Mouse (Mus musculus) skeletal muscle tissue, adult 2 months (tissue): ENCODE measurements around the gene Mchr1.

Experiments used
- DNase-seq: peaks from one replicate; pipeline ENCODE4 v3.0.0-alpha.2; 2012; ENCODE audit warnings: low read depth, low spot score

Mchr1 gene

DNA sequence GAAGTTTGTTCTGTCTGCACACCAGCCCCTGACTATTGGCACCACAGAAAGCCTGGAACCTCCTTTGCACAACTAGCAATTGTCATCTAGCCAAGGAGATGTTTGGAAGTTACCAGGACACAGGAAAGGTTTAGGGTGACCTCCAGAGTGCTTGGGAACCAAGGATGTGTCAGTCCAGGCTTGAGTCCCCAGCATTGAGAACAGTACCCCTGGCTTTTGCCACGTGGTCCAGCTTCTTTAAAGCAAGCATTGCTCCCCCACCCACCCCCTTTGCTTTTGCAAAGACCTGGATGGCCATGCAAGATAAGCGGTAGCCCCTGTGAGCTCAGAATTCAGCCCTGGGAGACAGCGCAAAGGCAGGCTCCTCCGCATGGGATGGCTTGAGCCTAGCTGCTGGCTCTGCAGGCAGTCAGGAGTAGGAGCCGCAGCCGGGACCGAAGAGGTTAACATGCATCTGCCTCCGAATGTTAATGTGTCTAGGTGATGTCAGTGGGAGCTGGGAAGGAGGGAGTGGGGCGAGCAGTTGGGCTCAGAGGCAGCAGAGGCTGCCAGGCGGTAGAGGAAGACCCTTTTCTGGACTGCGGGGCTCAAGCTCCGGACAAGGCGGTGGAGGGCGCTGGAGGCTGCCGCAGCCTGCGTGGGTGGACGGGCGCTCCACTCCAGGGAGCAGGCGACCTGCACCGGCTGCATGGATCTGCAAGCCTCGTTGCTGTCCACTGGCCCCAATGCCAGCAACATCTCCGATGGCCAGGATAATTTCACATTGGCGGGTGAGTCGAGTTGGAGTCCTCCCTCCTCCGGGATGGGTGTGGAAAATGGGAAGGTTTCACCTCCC is at the start of gene Mchr1:
Mchr1 (plus strand) TSS at position 414 of the 835 bp plus-strand sequence.
- no peak for DNase-seq

DNA sequence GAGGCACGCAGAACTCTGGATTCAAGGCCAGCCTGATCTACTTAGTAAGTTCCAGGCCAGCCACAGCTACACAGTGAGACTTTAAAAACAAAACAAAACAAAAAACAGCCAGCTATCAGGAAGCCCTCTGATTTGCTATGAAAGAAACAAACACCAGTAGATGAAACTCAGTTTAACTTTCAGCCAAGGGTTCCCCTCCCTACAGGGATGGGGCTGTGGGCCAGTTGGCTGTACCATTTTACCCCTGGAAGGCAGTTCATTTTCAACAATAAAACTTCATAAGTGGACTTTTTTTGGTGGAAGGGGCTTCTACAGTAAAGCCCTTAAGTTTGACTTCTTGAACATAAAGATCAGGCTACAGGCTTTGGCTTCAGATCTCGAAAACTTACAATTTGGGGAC is 46.2 kb upstream of the Mchr1 start:
- DNase-seq = no peak

DNA sequence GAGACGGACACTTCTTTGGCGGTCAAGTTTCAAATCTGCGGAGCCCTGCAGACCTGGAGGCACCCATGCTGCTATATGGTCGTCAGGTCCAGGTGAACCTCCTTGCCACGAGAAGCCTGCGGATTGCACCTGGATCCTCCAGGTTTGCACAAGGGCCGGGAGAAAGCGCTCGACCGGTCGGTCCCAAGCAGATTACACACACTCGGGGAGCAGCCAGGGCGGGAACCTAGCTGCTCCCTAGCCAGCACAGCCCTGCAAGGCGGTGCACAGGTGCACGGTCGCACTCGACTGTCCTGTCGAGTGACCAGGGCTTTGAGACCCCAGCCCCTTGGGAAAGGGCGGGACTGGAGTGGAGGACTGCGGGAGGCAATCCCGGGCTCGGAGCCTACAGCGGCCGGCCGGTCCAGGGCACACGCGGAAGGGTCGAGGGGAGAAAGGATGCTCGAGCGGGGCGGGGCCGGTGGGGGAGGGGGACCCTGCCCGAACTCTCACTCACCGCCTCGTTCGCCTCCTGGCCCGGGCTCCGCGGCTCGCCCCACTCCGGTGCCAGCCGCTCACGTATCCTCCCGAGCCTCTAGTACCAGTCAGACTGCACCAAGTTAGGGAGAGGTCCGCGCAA is 45.2 kb upstream of the Mchr1 start:
- no peak for DNase-seq

DNA sequence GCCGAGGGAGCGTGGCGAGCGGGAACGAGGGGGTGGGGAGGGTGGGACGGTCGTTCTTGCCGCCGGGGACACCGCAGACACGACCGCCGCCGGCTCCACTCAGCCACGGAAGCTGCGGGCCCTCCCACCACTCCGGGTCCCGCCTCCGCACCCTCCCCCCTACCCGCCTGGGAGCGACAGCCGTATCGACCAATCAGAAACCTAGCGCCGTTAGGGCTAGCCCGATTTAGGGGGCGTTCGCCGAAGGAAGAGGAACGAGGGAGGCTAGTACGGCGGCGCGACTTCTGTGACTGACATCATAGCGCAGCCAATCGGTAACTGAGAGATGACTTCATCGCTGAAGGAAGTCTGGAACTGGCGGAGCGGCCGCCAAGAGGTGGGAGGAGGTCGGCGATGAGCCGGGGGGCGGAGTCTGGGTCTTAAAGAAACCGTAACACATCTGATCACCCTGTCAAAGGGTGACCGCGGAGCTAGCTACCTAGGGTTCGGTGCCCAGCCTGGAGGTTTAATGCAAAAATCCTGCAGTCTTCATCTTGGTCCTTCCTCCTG is 44.6 kb upstream of the Mchr1 start, which contains the start of gene Mrtfa:
Mrtfa (minus strand) TSS at position 128 of the 549 bp plus-strand sequence.
- DNase-seq = peak; percentile 100

DNA sequence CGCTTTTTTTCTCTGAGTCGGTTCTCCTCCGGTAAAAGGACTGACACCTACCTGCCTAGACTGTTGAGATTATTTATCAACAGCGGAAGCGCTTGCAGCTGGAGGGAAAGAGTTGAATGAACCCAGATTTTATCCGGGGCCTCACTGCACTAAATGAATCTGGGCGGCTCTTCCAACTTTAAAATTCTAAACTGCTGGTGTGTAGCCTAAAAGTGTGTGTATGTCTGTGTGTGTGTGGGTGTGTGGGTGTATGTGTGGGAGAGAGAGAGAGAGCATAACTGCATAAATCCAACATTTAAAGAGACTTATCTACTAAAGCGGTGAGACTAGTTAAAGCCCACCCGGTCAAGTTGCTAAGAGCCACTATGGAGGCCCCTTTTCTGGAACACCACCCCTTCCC is 44.0 kb upstream of the Mchr1 start:
- DNase-seq = no peak

DNA sequence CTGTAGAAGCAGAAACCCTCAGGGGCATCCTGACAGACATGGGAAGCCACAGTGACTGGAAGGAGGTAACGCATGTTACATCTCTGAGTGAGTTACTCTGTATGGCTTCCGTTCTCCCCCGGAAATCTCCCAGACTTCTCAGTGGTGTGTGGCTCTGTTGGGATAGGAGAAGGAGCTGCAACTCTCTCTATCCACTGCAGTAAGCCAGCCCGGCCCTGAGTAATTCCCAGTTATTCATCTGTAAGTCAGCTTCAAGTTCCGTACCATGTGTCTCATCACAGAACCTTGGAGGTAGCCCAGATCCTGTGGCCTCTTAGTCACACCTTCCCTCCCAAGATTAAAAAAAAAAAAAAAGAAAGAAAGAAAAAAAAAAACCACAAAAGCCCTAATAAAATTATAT is 43.0 kb upstream of the Mchr1 start:
- no peak for DNase-seq

DNA sequence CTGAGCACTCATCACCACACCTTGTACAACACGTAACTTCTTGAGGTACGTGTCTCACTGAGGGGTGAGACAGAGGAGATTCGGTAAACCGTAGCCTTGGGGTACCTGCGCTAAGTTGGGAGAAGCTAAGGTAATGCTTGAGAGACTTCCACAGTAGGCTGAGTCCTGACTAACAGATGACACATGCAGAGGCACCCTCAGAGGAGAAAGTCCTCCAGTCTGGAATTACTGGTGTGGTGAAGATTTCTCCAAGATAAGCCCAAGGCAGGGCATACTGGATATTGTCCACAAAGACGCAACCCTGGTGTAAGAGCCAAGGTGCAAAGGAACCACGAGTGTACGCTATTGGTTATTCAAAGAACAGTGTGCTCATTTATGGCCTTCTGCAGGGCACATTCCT is 42.4 kb upstream of the Mchr1 start:
- DNase-seq = no peak

DNA sequence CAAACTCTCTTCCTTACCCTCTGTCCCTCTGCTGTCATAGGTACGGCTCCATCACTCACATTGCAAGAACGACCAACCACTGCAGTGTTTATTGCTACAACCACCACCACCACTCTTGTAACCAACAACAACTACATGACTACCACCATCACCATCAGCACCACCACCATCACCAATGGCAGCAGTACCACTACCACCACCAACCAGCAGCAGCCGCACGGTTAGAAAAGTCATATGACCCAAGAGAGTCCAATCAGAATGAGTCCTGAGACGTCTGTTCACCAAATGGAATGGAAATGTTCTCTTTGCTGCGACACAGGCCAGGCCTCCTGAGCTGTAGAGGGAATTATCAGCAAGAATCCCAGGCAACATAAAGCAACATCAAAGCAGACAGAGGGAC is 40.5 kb upstream of the Mchr1 start:
- no peak for DNase-seq

DNA sequence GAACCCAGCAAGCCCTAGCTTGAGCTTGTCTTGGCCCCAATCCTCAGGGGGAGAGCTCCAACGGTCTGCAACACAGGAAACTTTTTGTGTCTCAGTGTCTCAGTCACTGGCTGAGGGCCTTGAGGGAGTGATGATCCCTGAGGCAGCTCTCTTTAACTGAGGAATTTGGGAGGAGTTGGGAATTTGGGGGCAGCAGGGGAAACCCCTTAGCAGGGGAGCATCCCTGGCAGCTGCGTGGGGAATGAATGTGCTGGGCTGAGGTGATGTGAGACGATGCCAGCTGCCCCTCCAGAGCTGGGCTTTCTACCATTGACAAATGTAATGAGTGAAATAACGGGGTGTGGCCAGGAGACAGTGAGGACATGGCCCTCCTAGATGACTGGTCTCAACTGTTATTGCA is 39.9 kb upstream of the Mchr1 start:
- DNase-seq = no peak

DNA sequence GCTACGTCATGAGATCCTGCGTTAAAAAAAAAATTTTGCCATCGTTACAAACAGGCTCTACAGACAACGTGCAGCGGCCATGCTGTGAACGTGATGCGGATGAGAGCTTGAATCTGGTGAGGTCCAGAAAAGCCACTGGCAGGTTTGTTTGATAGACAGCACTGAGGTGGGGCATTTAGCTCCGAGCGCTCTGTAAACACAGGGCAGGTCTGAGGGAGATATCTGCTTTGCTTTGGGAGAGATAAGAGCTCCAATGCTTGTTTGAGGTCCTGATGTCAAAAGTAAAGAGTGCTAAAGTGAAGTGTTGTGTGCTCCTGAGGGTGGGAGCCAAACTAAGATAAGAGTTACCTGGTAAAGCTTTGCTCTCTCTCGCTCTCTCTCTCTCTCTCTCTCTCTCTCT is 38.1 kb upstream of the Mchr1 start:
- no peak for DNase-seq

DNA sequence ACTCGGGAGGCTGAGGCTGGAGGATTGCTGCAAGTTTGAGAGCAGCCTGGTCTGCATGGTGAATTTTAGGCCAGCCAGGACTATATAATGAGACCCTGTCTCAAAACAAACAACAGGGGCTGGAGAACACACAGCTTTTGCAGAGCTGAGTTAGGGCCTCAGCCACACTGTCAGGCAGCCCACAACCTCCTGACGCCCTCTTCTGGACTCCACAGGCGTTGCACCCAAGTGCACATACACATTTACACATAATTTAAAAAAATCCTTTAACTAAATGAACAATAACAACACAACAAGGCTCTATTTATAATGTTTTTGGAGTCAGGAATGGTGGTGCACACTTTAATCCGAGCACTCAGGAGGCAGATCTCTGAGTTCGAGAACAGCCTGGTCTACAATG is 36.9 kb upstream of the Mchr1 start:
- no peak for DNase-seq

DNA sequence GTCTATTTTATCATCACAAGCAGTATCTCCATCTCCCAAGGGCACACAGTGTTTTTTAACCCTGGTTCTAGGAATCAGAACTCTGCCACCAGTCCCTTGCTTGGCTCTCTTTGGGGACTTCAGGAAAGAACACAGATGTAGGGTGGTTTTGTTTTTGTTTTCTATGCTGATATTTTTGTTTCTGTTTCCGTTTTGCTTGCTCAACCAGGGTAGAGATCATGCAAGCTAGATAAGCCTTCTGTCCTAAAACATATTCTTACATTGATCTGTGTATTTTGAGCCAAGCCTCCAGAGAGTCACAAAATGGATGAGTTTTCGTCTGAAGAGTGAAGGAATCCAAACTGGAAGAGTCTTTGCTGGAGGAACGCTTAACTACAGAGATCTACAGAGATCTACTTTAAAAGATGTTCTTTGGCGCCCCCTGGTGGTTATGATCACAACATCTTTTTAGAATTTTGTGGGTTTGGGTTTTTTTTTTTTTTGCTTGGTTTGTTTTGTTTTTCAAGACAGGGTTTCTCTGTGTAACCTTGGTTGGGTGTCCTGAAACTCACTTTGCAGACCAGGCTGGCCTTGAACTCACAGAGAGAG is 35.8 kb upstream of the Mchr1 start:
- DNase-seq = peak; percentile 69

DNA sequence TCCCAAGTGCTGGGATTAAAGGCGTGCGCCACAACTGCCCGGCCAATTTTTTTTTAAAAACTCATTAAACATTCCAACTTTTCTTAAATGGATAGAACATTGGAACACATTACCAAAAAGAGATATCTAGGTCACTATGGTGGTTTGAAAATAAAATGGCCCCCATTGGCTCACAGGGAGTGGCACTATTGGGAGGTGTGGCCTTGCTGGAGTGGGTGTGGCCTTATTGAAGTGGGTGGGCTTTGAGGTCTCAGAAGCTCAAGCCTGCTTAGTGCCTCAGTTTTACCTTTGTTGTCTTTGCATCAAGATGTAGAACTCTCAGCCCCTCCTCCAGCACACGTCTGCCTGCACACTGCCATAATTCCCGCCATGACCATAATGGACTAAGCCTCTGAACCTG is 32.8 kb upstream of the Mchr1 start:
- no peak for DNase-seq

DNA sequence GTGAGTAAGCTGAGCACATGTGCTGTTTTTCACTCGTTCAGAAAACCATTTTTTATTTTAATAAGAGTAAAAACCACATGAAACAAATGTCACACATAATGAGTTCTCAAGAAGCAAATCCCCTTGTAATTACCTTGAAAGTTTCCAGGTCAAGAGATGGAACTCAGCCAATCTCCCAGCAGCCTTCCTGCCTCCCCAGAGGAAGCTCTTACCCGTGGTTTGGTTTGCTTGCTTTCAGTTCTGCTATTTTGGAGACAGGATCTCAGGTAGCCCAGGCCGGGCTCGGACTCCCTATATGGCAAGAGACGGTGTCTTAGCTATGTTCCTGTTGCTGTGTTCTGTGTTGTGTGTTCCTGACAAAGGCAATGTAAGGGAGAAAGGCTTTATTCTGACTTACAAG is 24.8 kb upstream of the Mchr1 start:
- DNase-seq = no peak

DNA sequence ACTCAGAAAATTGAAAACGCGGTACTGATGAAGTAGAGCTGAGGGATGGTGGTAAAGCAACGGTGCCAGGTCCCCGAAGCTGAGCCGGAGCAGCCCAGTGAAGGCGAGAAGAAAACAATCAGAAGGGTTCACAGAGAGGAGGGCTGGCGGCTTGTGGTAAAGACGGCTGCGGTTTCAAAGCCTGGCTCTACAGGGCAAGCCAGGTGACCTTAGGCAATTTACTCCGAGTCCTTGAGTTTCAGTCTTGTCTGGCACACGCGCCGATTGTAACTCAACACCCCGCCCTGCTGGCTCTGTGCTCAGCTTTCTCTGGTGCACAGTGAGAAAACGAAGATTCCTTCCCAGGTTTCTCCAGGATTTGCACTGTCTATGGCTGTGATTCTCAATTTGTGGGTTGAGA is 22.3 kb upstream of the Mchr1 start:
- DNase-seq = peak; percentile 85

DNA sequence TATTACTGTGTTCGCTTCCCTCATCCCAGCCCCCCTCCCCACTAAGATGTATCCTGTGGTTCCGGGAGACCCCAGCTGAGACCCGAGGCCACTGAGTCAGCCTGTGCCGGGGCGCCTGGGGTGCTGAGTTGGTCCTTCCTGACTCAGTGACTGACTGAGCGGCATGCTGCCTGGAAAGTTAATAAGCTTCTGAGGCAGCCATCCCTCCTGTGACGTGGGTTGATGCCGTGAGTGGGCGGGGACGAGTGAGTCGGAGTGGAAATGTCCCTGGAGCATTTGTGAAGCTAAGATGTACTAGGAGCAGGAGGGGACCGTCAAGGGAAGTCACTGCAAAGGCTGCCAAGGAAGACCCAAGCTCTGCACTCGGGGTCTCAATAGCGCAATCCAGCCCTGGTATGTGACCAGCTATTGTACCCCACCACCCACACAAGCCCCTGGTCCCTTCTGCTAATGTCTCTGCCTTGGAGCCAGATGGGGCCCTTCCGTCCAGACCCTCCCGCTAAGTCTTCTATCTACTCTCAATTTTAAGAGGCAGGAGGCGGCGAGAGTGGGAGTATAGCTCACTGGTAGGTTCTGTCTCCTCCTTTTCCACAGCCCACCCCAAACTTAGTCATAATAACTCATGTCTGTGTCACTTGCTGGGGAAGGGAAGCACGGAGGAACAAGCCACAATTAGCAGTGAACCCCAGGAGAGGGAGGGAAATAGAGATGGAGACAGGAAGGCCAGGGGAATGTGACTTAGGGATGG is 18.2 kb upstream of the Mchr1 start:
- DNase-seq = no peak

DNA sequence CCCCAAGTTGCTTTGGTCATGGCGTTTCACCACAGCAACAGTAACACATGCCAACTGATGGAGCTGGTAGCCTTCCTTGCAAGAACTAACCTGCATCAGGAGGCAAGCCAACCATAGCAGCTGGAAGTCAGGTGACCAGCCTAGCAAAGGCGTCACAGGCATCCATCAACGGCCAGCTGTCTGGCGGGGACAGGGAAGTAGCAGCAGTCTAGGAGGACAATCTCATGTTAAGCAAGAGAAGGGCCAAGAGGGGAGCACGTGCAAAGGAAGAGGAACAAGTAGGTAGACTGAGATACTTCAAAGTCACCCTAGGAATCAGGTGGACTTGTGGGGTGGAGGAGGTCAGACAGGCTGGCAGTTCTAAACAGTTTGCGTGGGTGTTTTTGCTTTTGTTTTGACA is 16.2 kb upstream of the Mchr1 start:
- DNase-seq = peak; percentile 67

DNA sequence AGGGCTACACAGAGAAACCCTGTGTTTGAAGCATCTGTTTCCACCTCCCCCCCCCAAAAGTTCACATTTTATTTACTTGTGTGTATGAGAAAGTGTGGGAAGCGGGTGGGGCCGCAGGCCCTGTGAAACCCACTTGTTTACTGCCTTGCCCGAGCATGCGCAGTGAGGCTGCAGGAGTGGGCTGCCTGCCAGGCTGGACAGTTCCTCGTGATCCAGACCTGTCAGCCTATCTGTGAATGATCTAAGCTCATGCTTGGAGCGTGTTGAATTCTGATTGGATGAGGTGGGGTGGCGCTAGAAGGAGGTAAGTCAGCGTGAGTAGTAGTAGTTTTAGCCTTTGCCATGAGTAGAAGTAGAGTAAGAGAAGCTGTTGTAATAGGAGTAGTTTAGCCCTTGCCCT is 15.2 kb upstream of the Mchr1 start:
- peak; percentile 43 for DNase-seq

DNA sequence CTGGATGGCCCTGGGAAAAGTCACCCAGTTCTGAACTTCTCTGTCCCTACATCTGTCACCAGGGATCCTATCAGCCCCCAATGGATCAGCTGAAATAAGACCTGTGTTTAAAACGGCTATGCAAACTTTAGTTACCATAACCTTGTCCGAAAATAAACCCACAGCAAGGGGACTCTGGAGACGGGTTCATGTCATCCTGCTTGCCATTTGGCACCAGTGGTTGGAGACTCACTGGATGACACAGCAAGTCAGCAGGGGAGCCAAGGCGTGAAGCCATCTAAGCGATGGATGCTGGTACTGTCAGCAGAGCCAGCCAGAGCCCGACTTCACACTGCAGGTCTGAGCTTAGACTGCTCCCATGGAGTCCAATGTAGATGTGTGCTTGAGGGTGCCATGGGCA is 13.9 kb upstream of the Mchr1 start:
- peak; percentile 93 for DNase-seq

DNA sequence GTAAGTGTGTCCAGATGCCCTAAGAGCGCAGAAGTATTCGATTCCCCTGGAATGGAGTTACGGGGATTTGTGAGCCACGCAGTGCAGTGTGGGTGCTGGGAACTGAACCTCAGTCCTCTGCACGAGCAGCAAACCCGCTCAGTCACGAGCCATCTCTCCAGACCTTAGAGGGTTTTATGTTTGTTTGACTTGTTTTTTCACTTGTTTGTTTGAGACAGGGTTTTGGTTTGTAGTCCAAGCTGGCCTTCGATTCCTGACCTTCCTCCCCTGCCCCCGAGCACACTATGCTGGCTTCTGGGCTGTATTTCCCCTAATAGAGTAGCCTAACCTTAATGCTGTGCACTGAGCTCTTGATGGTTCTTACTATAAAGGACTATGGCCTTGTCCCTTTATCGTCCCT is 10.3 kb upstream of the Mchr1 start:
- DNase-seq = no peak

DNA sequence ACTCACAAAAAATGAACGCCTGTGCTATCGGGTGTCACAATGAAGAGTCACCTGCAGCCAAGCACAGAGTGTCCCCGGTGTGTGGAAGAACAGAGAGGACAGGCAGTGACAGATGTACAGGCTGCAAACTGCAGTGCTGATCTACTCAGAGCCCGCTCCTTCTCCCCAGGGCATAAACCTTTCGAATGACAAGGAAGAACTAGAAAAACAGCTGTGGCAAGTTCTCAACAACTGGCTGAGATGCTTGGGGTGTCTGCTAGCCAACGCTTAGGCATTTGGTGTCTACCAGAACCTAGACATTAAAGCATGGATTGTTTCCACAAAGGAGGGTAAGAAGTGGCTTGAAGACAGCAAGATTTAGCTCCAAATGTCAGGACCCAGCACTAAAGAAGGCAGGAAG is 9.6 kb upstream of the Mchr1 start:
- DNase-seq = no peak

DNA sequence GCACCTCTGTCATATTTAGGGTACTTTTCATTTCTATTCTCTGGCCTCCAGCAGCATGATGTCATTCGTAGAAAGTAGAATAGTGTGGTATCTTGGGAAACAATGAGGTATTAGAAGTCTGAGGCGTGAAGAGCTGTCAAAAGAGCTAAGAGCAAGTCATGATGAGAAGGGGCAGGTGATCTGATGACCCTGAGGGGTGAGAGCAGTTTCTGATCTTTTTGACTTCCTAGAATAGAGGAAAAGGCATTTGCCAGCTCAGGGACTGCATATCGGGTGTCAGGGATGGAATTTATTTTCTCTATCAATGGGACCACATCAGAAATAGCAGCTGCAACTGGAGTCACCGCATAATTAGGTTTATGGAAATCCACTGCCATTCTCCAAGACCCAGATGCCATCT is 8.5 kb upstream of the Mchr1 start:
- peak; percentile 47 for DNase-seq
